14 mouse cellular contexts compared by ENCODE assay signal in genomic region chr5:105909671-105910070, GRCm38 (mm10). TPM values are rescaled to one million over a fixed set of nuclear protein-coding genes. Genes with fewer than 3 reads are reported as not detected.
DNase-seq lines count a peak whose midpoint lies in the region.
"Had no signal": no experiment of that assay in that cellular context is flagged by ENCODE, and none has a peak within 500 bp of the region (broad histone marks: within the 10 kb centered on the region; RNA-seq: fewer than 3 reads in every experiment).

No protein-coding gene starts in this region.

- DNase-seq in left cerebral cortex, adult 18-20 months (ENCODE audit: low spot score in 2 of 2), result peak; percentile 11 to 19
- no peak for DNase-seq in left cerebral cortex, postnatal 10 days (ENCODE audit: extremely low spot score in 1 of 2, low spot score in 2 of 2)
- peak; percentile 17 to 44 for DNase-seq in right cerebral cortex, adult 2 months (ENCODE audit: low spot score in 2 of 2)
- DNase-seq in right cerebral cortex, postnatal 14 days, result no peak
- DNase-seq in telencephalon, adult 2 months (ENCODE audit: low read depth, low spot score), result peak; percentile 58
- no peak for DNase-seq in kidney, adult 18-20 months
- DNase-seq: adrenal gland, adult 2 months; adrenal gland, postnatal 10 days; adrenal gland, postnatal 25 days; cerebellum, adult 11-12 months; cerebellum, adult 2 months; cerebellum, adult 9-10 months; cerebellum, postnatal 10 days; cerebellum, postnatal 25 days had no signal

- intact Hi-C loops in left cerebral cortex, postnatal 10 days (cut with DNase I), result no loop called here

RNA-seq across cellular contexts. Expression of gene Zfp326, which starts 33.3 kb away (rescaled TPM):
- 10 to 100 TPM; 30.2 to 36.5 TPM for total RNA-seq in left cerebral cortex, adult 18-20 months (2021)
- 10 to 100 TPM; 40.8 to 41.3 TPM for total RNA-seq in left cerebral cortex, postnatal 10 days (2021)

Comparison
In these comparisons a context has a peak if more than half of its experiments do, and no peak if none do; other contexts are left out.
1. DNase-seq: peak in left cerebral cortex, adult 18-20 months (2 of 2), right cerebral cortex, adult 2 months (2 of 2) and telencephalon, adult 2 months (single experiment); none in left cerebral cortex, postnatal 10 days (0 of 2), right cerebral cortex, postnatal 14 days (single experiment) and kidney, adult 18-20 months (single experiment).